Mouse (Mus musculus) heart, embryonic 14.5 days (tissue): ENCODE measurements around the gene Gpt2. TPM values are rescaled to one million over a fixed set of nuclear protein-coding genes. Genes with fewer than 3 reads are reported as not detected.

Experiments
- ATAC-seq: fragments of 200-750 bp; cut with Nextera tagmentation; 2 replicates; pipeline ENCODE4 v1.8.0; 2017; ENCODE audit warnings: low read depth, moderate TSS enrichment; ENCODE audit not compliant: insufficient number of reproducible peaks, insufficient read depth, low FRiP score
- H3K27ac ChIP-seq, 2 experiments: fragments of 200-500 bp in 1 of 2; fragments of 300-500 bp in 1 of 2; sonication (generic) in 1 of 2; replicated peaks in 1 of 2; 2 replicates each; pipeline ENCODE4 v1.5.1; 2012 to 2014; ENCODE audit warnings: low read depth in 2 of 2, low read length in 2 of 2, control low read depth in 1 of 2, mild to moderate bottlenecking in 1 of 2, mixed read lengths in 1 of 2; ENCODE audit not compliant: control insufficient read depth in 1 of 2, insufficient read depth in 1 of 2
- H3K27me3 ChIP-seq: fragments of 300-500 bp; sonication (generic); 2 replicates; pipeline ENCODE4 v1.6.1; 2014; ENCODE audit warnings: mild to moderate bottlenecking, low read length, control low read depth; ENCODE audit not compliant: control insufficient read depth, insufficient read depth
- H3K36me3 ChIP-seq: fragments of 300-500 bp; sonication (generic); 2 replicates; pipeline ENCODE4 v1.6.1; 2014; ENCODE audit warnings: mild to moderate bottlenecking, control low read depth, low read length, mixed read lengths; ENCODE audit not compliant: control insufficient read depth, insufficient read depth
- H3K4me1 ChIP-seq, 2 experiments: fragments of 200-500 bp in 1 of 2; fragments of 300-500 bp in 1 of 2; sonication (generic) in 1 of 2; 2 replicates each; pipeline ENCODE4 v1.6.1; 2012 to 2014; ENCODE audit warnings: low read length in 2 of 2, control low read depth in 1 of 2, mixed read lengths in 1 of 2; ENCODE audit not compliant: control insufficient read depth in 2 of 2, insufficient read depth in 2 of 2
- H3K4me2 ChIP-seq: fragments of 300-500 bp; sonication (generic); 2 replicates; pipeline ENCODE4 v1.6.1; 2014; ENCODE audit warnings: mild to moderate bottlenecking, low read length
- H3K4me3 ChIP-seq, 2 experiments: fragments of 200-500 bp in 1 of 2; fragments of 300-500 bp in 1 of 2; sonication (generic) in 1 of 2; 2 replicates each; pipeline ENCODE4 v1.5.1; 2012 to 2014; ENCODE audit warnings: low read length in 2 of 2, mild to moderate bottlenecking in 2 of 2, control low read depth in 1 of 2, low read depth in 1 of 2, moderate library complexity in 1 of 2; ENCODE audit not compliant: control insufficient read depth in 1 of 2, insufficient read depth in 1 of 2
- H3K9ac ChIP-seq: fragments of 300-500 bp; sonication (generic); 2 replicates; pipeline ENCODE4 v1.6.1; 2014; ENCODE audit warnings: mild to moderate bottlenecking, low read length
- H3K9me3 ChIP-seq: fragments of 300-500 bp; sonication (generic); 2 replicates; pipeline ENCODE4 v1.6.1; 2016; ENCODE audit warnings: low read length, control low read depth; ENCODE audit not compliant: control insufficient read depth
- WGBS: fragments of 180-500 bp; shearing (Covaris S2); extraction: QIAGEN DNeasy Blood & Tissue Kit; methylation state at CpG from one replicate; pipeline ENCODE4 v1.1.7; 2014; 5-methylcytosine and 5-hydroxymethylcytosine counted together
- polyA plus RNA-seq: library from polyadenylated mRNA; unstranded; fragments of >200 nt; fragmentation: Nextera tagmentation; extraction: Ambion mirVana; gene quantifications from 2 replicates; pipeline ENCODE4 v1.2.1, GENCODE M21; 2014

Gene Gpt2
- polyA plus RNA-seq, 1 experiment from 2014 or later: 7.7 TPM

GRCm38 (mm10) chr8:85512234-85512633 is 19.9 kb downstream of the Gpt2 start:
- Histone ChIP-seq H3K4me3 (no peak overlapping the region), H3K27me3 (no peaks in the 10 kb centered on the region), H3K9ac (no peak overlapping the region), H3K4me1 (no peaks in the 10 kb centered on the region), H3K4me2 (no peak overlapping the region), H3K27ac (no peak overlapping the region), H3K36me3 (0 out of 2 replicates have a peak, but pooled peaks cover 6% of the 10 kb centered on the region), H3K9me3 (no peaks in the 10 kb centered on the region)
- no peak for ATAC-seq
- 88% methylated on average over 8 of the region's 8 CpGs for WGBS

- no peak overlapping the region for H3K4me3 ChIP-seq
- no peaks in the 10 kb centered on the region for H3K9me3 ChIP-seq
- 87% methylated on average over 4 of the region's 4 CpGs for whole genome bisulfite sequencing
- H3K9ac ChIP-seq: no peak overlapping the region
- H3K4me1 ChIP-seq: no peaks in the 10 kb centered on the region
- 0 out of 2 replicates have a peak, but pooled peaks cover 6% of the 10 kb centered on the region for H3K36me3 ChIP-seq
- no peaks in the 10 kb centered on the region for H3K27me3 ChIP-seq
- no peak overlapping the region for H3K4me2 ChIP-seq
- no peak for ATAC-seq
- no peak overlapping the region for H3K27ac ChIP-seq
Measured at GRCm38 (mm10) chr8:85513283-85513682, 20.9 kb downstream of the Gpt2 start.

- Histone ChIP-seq H3K9ac (no peak overlapping the region), H3K4me1 (no peaks in the 10 kb centered on the region), H3K4me3 (no peak overlapping the region), H3K36me3 (0 out of 2 replicates have a peak, but pooled peaks cover 3% of the 10 kb centered on the region), H3K9me3 (no peaks in the 10 kb centered on the region), H3K4me2 (no peak overlapping the region), H3K27ac (no peak overlapping the region), H3K27me3 (no peaks in the 10 kb centered on the region)
- no peak for ATAC-seq
- WGBS: 67% methylated on average over 7 of the region's 7 CpGs
Measured at GRCm38 (mm10) chr8:85515391-85515790, 23.0 kb downstream of the Gpt2 start.

GRCm38 (mm10) chr8:85517336-85517735 is 25.0 kb downstream of the Gpt2 start:
- ATAC-seq: no peak
- H3K27ac ChIP-seq: no peak overlapping the region
- H3K36me3 ChIP-seq: 0 out of 2 replicates have a peak, but pooled peaks cover 6% of the 10 kb centered on the region
- no peaks in the 10 kb centered on the region for H3K4me1 ChIP-seq
- no peaks in the 10 kb centered on the region for H3K27me3 ChIP-seq
- no peak overlapping the region for H3K9ac ChIP-seq
- no peaks in the 10 kb centered on the region for H3K9me3 ChIP-seq
- WGBS: 46% methylated on average over 4 of the region's 4 CpGs
- H3K4me3 ChIP-seq: no peak overlapping the region
- H3K4me2 ChIP-seq: no peak overlapping the region

GRCm38 (mm10) chr8:85517956-85518355 is 25.6 kb downstream of the Gpt2 start:
- no peak for ATAC-seq
- no peak overlapping the region for H3K27ac ChIP-seq
- H3K36me3 ChIP-seq: 0 out of 2 replicates have a peak, but pooled peaks cover 6% of the 10 kb centered on the region
- H3K4me1 ChIP-seq: no peaks in the 10 kb centered on the region
- no peaks in the 10 kb centered on the region for H3K27me3 ChIP-seq
- no peak overlapping the region for H3K9ac ChIP-seq
- no peaks in the 10 kb centered on the region for H3K9me3 ChIP-seq
- H3K4me2 ChIP-seq: no peak overlapping the region
- H3K4me3 ChIP-seq: no peak overlapping the region
- 87% methylated on average over 10 of the region's 10 CpGs for WGBS

GRCm38 (mm10) chr8:85520586-85520985 is 28.2 kb downstream of the Gpt2 start:
- H3K36me3 ChIP-seq: 0 out of 2 replicates have a peak, but pooled peaks cover 6% of the 10 kb centered on the region
- H3K4me3 ChIP-seq: no peak overlapping the region
- ATAC-seq: no peak
- 83% methylated on average over 4 of the region's 4 CpGs for WGBS
- no peak overlapping the region for H3K9ac ChIP-seq
- H3K27me3 ChIP-seq: no peaks in the 10 kb centered on the region
- no peak overlapping the region for H3K27ac ChIP-seq
- peaks cover 2 to 9% of the 10 kb centered on the region in 2 experiments for H3K4me1 ChIP-seq
- no peak overlapping the region for H3K4me2 ChIP-seq
- no peaks in the 10 kb centered on the region for H3K9me3 ChIP-seq

- WGBS: 82% methylated on average over 8 of the region's 8 CpGs
- Histone ChIP-seq H3K27me3 (no peaks in the 10 kb centered on the region), H3K9ac (no peak overlapping the region), H3K4me1 (peaks cover 2 to 9% of the 10 kb centered on the region in 2 experiments), H3K4me3 (no peak overlapping the region), H3K4me2 (no peak overlapping the region), H3K36me3 (0 out of 2 replicates have a peak, but pooled peaks cover 6% of the 10 kb centered on the region), H3K9me3 (no peaks in the 10 kb centered on the region), H3K27ac (no peak overlapping the region)
- no peak for ATAC-seq
Measured at GRCm38 (mm10) chr8:85521332-85521731, 29.0 kb downstream of the Gpt2 start.

- WGBS: 68% methylated on average over 7 of the region's 7 CpGs
- peak; percentile 14; the same call in 1 of the 2 replicates for ATAC-seq
- peak overlapping the region in 1 of 2 experiments; percentile 16; a peak in 1 of 4 replicates for H3K27ac ChIP-seq
Measured at GRCm38 (mm10) chr8:85524086-85524485, 31.7 kb downstream of the Gpt2 start.

More at GRCm38 (mm10) chr8:85524086-85524485, 31.7 kb downstream of the Gpt2 start:
- no peak overlapping the region for H3K9ac ChIP-seq
- H3K4me2 ChIP-seq: no peak overlapping the region
- 0 out of 2 replicates have a peak, but pooled peaks cover 6% of the 10 kb centered on the region for H3K36me3 ChIP-seq
- no peak overlapping the region for H3K4me3 ChIP-seq
- no peaks in the 10 kb centered on the region for H3K27me3 ChIP-seq
- peaks cover 2 to 9% of the 10 kb centered on the region in 2 experiments for H3K4me1 ChIP-seq
- H3K9me3 ChIP-seq: no peaks in the 10 kb centered on the region
